Mouse (Mus musculus) bone marrow, adult 2 months (tissue): ENCODE data around the gene Lcat. TPM values are rescaled to one million over a fixed set of nuclear protein-coding genes. Genes with fewer than 3 reads are reported as not detected.

Experiments used
- H3K27ac ChIP-seq: fragments of 200-500 bp; 2 replicates; pipeline ENCODE4 v1.5.1; 2012; ENCODE audit warnings: low read depth, mild to moderate bottlenecking, control low read depth, inconsistent platforms, low read length; ENCODE audit not compliant: control insufficient read depth, poor library complexity, insufficient read depth
- H3K4me1 ChIP-seq: fragments of 200-500 bp; 2 replicates; pipeline ENCODE4 v1.6.1; 2011; ENCODE audit warnings: low read length; ENCODE audit not compliant: control insufficient read depth, insufficient read depth
- H3K4me3 ChIP-seq: fragments of 200-500 bp; replicated peaks from 2 replicates; pipeline ENCODE3; 2011; ENCODE audit warnings: mild to moderate bottlenecking, low read depth, low read length, control low read depth; ENCODE audit not compliant: control insufficient read depth
- CTCF ChIP-seq: fragments of 200-500 bp; IDR thresholded peaks from 2 replicates; pipeline ENCODE4 v1.5.1; 2011; ENCODE audit warnings: low read length, control low read depth; ENCODE audit not compliant: control insufficient read depth, insufficient read depth
- POLR2A ChIP-seq: fragments of 200-500 bp; IDR thresholded peaks from 2 replicates; pipeline ENCODE4 v1.6.1; 2011; ENCODE audit warnings: low read depth, mild to moderate bottlenecking, control low read depth, low read length, borderline replicate concordance; ENCODE audit not compliant: control insufficient read depth
- WGBS: fragments of 180-500 bp; shearing (Covaris S2); methylation state at CpG from one replicate; pipeline ENCODE4 v1.1.7; 2018; 5-methylcytosine and 5-hydroxymethylcytosine counted together
- polyA plus RNA-seq: library from polyadenylated mRNA; stranded (reverse); fragments of >200 nt; gene quantifications from 2 replicates; pipeline ENCODE4 v1.2.4, GENCODE M21; 2011; ENCODE audit warnings: low replicate concordance; ENCODE audit not compliant: missing spikeins, insufficient read depth, insufficient read length

Gene Lcat
- polyA plus RNA-seq, 1 experiment: 15.5 TPM

DNA sequence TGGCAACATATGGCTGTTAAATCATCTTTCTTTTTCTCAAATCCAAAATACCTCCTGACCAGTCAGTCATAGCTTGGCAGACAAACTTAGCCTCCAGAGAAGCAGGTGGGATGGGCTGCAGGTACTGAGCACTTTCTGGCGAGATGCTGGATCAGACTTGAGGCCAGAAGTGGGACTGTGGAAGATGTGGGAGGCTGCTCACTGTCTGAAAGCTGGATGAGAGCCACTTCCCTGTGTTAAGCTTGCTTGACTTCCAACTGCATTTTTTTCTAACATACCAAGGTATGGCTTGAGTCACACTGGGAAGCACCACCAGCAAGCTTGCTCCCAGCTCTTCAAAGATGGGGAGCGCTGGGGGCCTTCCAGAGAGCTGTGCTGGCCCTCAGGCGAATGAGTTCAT is 18.1 kb downstream of the Lcat start:
- no peak overlapping the region for H3K4me3 ChIP-seq
- 84% methylated on average over 3 of the region's 3 CpGs for WGBS
- H3K27ac ChIP-seq: no peak overlapping the region
- H3K4me1 ChIP-seq: no peaks in the 10 kb centered on the region
- TF ChIP-seq POLR2A: no peak
- no peak for TF ChIP-seq CTCF

- Histone ChIP-seq H3K4me3 (no peak overlapping the region), H3K27ac (no peak overlapping the region), H3K4me1 (no peaks in the 10 kb centered on the region; the same call in 1 of the 2 replicates)
- WGBS: 76% methylated on average over 3 of the region's 3 CpGs
- TF ChIP-seq CTCF (no peak), POLR2A (no peak)
These were observed 23.8 kb downstream of the Lcat start for GRCm38 (mm10) chr8:105919390-105919789.

- peak overlapping the region; percentile 96 for H3K4me3 ChIP-seq
- 18% methylated on average over 16 of the region's 16 CpGs for WGBS
- H3K4me1 ChIP-seq: peaks cover 1% of the 10 kb centered on the region
- H3K27ac ChIP-seq: peak overlapping the region; percentile 90
- TF ChIP-seq CTCF (no peak), POLR2A (no peak)
These were observed 42.1 kb downstream of the Lcat start for GRCm38 (mm10) chr8:105900941-105901616.

DNA sequence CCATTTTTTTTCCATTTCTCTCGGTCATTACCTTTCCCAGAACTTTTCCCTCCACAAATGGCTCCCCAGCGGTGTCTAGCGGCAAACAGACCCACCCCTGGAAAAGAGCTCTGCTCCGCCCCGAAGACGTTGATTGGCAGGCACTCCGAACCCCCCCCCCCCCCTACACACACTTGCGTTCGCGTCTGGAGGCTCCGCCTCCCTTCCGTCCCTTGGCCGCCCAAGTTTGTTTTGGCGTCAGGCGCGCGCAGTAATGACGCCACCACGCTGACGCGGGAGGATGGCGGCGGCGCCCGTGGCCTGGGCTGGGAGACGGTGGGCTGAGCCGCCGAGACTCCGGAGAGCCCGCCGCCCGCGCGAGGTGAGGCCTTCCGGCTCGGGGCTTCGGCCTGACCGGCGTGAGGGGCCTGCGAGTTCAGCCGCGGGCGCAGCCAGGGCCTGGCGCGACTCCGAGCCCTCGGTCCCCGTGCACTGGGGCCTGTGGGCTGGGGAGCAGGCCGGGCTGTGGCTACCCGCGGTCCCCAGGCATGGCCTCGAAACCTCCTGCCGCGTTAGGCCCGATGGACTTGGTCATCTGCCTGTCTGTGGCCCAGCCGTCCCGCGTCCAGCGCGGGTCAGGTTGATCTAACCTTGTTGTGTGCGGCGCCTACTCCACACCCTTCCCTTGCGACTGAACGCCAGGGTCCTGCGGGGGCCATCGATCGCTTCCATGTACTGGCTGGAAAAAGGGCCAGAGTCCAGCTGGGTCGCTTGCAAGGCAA is 42.8 kb downstream of the Lcat start, which contains the start of gene Pskh1:
TSS of gene Pskh1 (plus strand) at position 262 of the 761 bp plus-strand sequence.
- Histone ChIP-seq H3K4me3 (peak within 1 kb of the TSS; percentile 96), H3K4me1 (peaks cover 1% of the 10 kb centered on the region), H3K27ac (peak within 1 kb of the TSS; percentile 90)
- under 1% methylated on average over 67 of the region's 68 CpGs for WGBS
- TF ChIP-seq CTCF (no peak), POLR2A (peak; percentile 80; the same call in 1 of the 2 replicates)

DNA sequence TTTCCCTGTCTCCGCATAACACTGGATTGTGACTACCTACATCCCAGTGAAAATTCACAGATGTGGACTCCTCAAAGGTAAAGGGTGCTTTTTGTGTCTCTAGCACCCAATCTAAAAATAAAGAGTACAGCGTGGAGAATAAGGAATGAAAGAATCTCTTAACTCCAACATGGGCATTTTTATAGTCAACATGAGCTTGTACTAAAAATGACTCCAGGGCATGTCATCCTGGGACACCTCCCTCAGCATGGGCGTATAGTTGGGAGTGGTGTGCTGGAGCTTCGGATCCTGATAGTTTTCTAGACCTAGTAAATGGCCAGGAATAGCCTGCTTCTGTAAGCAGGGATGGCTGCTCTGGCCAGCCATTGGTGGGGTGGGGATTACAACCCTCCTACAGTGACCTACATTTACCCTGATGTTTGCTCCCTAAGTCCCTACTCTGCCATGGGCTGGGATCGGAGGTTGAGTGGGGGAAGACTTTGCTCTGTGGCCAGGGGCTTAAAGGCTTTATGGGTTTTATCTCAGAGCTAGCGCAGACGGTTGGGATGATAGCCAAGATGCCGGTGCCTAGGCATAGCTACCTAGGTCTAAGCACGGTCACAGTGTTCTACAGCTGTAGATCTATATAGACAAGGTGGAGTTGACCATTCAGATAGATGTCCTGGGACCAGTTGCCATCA is 45.2 kb downstream of the Lcat start:
- no peak overlapping the region for H3K27ac ChIP-seq
- TF ChIP-seq POLR2A (no peak), CTCF (no peak)
- H3K4me3 ChIP-seq: no peak overlapping the region
- WGBS: 81% methylated on average over 9 of the region's 9 CpGs
- peaks cover 1% of the 10 kb centered on the region for H3K4me1 ChIP-seq

GRCm38 (mm10) chr8:105893339-105893738 is 49.8 kb downstream of the Lcat start, which contains the start of gene Nrn1l:
Gene Nrn1l, plus strand, starts transcription at chr8:105893567.
- no peak within 1 kb of the TSS for H3K4me3 ChIP-seq
- WGBS: 65% methylated on average over 11 of the region's 11 CpGs
- no peak within 1 kb of the TSS for H3K27ac ChIP-seq
- H3K4me1 ChIP-seq: no peaks in the 10 kb centered on the region
- TF ChIP-seq CTCF (no peak), POLR2A (no peak)

DNA sequence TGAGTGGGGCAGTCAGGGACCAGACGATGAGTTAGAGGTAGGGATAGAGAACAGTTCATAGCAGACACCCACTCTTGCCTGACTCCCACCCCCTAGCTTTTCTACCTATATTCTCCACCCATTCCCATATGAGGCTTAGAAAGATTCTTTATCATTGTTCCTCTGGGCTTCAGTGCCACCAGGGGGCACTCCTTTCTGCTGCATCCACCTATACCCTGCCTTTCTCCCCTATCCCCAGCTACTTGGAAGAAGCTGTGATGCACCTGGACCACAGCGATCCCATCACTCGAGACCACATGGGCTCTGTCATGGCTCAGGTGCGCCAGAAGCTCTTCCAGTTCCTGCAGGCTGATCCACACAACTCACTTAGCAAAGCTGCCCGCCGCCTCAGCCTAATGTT is 50.8 kb downstream of the Lcat start:
- H3K4me1 ChIP-seq: no peaks in the 10 kb centered on the region
- 87% methylated on average over 6 of the region's 6 CpGs for WGBS
- peak; percentile 51 for TF ChIP-seq CTCF
- TF ChIP-seq POLR2A: no peak
- no peak overlapping the region for H3K27ac ChIP-seq
- no peak overlapping the region for H3K4me3 ChIP-seq

- Histone ChIP-seq H3K4me1 (no peaks in the 10 kb centered on the region), H3K4me3 (no peak overlapping the region), H3K27ac (no peak overlapping the region)
- WGBS: 88% methylated on average over 6 of the region's 6 CpGs
- no peak for TF ChIP-seq CTCF
- TF ChIP-seq POLR2A: no peak
These were observed 52.3 kb downstream of the Lcat start for GRCm38 (mm10) chr8:105890870-105891269.
